Mouse (Mus musculus) mouse embryonic stem cell (cell line): ENCODE results near the gene Sept10.
"Not testable (repeated sequence)": the region's sequence is repeated elsewhere in the genome, so short reads cannot be mapped to it uniquely, and the experiment has no call there.

Source experiments
- in situ Hi-C, 2 experiments: fragments of 300-500 bp; cut with MboI; formaldehyde crosslinking; loops; 1 replicate in 1 of 2; 3 replicates in 1 of 2; pipeline ENCODE4 v1.14.3; 2019 to 2020; ENCODE audit warnings: low sequenced_read_pairs in 2 of 2, low pct_unique_long_range_greater_than_20kb in 1 of 2, mixed read lengths in 1 of 2; ENCODE audit not compliant: unreplicated experiment in 1 of 2

Sept10 gene

DNA sequence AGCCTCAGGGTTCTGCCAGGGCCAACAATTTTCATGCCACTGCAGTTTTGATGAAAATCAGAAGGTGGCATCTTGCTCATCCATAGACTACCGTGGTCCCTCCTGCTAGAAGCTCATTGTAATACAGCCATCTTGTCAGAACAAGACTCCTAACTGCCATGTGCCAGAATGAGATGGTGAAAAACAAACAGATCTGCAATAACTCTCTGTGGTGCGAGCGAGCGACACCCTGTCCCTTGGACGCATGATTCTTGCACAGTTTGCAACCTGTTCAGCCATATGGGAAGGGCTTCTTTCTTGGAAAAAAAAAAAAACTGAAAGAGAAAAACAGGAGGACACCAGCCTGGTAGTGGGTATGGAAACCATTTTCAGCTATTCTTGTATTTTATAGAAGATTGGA is 117.0 kb downstream of the Sept10 start:
- in situ Hi-C loops: no loop called here

DNA sequence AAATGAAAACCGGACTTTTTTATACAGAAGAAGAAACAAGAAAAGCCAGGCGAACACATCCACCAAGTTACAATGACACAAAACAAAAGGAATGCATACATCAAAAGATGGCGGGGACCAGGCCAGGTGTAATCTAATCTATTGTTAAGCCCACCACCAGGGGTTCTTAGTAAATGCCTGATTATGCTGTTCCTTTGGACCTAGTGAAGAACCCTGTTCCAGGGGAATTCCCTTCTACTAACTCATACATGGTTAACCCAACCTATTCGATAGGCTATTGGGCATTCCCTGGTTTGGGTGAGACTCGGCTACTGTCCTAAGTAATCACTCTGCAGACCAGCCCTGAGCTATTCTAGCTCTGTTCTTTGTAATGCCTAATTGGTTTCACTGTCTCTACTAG is 118.6 kb downstream of the Sept10 start:
- in situ Hi-C loops: not testable (repeated sequence)

DNA sequence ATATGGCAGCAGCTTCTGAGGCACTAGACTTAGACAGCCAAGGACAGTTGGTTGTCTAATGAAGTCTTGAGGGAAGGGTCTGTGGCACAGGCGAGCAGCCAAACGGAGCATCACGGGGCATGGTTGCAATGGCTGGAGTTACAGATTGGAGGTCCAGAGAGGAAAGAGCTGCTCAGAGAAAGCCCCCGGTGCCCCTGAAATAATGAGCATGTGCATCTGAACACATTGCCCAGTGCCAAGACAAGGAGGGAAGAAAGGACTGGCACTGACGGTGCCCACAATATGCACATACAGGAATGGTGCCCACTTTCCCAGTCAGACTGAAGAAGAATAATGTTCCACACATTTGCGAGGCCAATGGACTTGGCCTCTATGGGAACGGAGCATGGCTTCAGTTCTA is 129.7 kb downstream of the Sept10 start:
- in situ Hi-C loops: no loop called here
